Mouse (Mus musculus): ENCODE measurements around the gene Mdc1.

The Mdc1 gene

DNA sequence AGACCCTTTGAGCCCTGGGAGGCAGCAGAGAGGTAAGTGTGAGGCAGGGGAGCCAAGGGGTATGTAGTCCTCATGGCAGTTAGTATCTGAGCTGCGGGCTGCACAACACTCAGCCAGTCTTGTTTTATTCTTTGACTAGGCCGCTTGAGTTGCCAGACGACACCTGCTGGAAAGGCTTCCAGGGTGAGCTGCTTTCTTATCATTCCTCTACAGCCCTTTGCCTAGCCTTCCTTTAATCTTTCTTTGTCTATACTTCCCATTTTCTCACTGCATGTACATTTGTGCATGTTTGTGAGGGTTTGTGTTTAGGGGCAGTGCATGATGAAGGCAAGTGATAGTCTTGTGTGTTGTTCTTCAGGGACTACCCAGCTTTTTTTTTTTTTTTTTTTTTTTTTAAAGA lies 9.7 kb downstream of the Mdc1 start:
- no peak for DNase-seq (ENCODE audit: low spot score in 2 of 2)

DNA sequence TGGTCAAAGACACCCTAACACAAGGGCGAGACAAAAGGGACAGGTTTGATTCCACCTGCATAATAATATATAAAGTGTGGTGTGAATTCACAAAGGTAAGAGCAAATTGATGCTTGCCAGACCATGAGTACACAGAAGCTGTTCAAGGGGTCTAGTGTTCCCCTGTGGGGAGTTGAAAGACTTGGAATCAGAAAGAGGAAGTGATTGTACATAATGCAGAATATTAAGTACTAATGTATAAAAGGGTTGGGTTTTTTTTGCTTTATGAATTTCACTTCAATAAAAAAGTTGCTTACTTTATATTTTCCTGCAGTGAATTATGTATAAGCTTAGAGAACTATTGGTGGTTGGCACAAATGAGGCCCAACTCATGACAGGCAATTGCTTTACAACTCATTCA lies 18.1 kb downstream of the Mdc1 start:
- no peak for DNase-seq (ENCODE audit: low spot score in 2 of 2)

DNA sequence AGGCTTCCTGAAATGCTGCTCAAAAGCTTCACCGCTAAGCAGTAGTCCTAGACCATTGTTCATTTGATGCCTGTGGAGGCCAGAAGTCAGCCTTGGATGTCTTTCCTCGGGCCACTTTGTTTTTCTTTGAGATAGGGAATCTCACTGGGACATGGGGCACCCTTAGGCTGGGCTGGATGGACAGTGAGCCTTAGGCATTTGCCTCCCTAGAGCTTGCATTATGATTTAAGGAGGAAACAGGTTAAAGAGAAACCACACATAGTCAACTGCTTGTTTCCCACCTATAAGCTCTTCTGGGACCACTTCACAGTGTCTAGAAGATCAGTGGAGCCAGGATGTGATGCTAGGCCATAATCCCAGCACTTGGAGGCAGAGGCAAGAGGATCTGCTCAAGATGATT lies 18.5 kb downstream of the Mdc1 start:
- no peak for DNase-seq (ENCODE audit: low spot score in 2 of 2)

DNA sequence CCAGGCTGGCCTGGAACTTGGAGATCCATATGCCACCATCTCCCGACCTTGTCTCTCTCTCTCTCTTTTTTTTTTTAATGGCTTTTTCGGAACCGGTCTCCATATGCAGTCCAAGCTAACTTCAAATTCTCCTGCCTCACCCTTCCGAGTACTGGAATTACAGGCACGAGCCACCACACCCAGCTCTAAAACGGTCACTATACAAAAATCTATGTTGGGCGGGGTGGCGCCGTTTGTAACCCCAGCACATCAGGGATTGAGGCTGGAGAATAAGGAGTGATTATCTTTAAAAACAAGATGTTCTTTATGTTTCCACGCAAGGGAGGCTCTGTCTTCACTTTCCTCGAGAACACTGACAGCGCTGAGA lies 19.5 kb downstream of the Mdc1 start:
- DNase-seq (ENCODE audit: low spot score in 2 of 2): no peak

DNA sequence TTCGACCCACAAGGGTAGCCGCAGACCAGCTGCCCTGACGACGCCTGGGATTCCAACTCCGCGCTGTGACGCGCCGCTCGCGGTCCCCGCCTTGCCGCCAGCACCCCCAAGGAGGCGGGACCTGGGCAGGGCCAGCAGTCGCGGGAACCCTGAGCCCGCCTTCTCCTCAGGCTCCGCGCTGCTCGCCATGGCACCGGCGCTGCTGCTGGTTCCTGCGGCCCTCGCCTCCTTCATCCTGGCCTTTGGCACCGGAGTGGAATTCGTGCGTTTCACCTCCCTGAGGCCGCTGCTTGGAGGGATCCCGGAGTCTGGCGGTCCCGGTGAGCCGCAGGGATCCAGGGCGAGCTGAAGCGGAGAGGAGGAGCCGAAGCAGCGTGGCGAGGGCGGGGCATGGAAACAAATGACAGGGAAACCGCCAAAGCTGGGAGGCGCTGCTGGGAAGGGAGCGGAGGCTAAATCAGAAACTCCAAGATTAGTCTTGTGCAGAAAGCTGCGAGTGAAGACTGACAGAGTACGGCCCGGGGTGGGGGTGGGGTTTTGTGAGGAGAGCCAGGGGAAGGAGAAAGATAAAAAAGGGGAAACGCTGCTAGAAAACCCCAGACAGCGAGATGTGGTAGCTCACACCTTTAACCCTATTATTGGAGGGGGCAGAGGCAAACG lies 20.0 kb downstream of the Mdc1 start, which contains the start of gene Nrm:
Gene Nrm, plus strand, starts transcription at position 121 of the 660 bp plus-strand sequence.
- peak; percentile 73 to 79 for DNase-seq (ENCODE audit: low spot score in 2 of 2)

DNA sequence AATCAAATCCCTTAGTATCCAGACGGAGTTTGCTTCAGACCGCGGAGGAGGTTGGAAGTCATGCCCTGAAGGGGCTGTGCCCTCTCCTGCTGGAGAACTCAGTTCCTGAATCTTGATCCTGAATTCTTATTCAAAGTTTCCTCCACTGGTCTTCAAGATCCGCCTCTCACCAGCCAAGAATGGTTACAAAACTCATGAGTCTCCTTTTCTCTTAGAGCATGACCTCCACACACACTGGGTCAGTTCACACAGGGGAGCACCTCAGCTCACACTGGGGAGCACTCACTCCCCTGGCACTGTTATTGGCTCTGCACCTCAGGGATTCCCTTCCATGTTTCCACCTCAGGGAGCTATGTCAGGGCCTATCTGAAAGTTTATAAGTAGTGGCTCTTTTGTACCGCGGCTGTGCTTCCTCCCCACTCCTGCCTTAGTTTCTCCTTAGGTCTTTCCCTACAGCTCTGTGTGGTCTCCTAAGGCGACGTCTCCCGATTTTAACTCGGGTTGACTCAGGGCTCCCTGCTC lies 23.6 kb downstream of the Mdc1 start:
- DNase-seq (ENCODE audit: low spot score in 2 of 2): no peak

DNA sequence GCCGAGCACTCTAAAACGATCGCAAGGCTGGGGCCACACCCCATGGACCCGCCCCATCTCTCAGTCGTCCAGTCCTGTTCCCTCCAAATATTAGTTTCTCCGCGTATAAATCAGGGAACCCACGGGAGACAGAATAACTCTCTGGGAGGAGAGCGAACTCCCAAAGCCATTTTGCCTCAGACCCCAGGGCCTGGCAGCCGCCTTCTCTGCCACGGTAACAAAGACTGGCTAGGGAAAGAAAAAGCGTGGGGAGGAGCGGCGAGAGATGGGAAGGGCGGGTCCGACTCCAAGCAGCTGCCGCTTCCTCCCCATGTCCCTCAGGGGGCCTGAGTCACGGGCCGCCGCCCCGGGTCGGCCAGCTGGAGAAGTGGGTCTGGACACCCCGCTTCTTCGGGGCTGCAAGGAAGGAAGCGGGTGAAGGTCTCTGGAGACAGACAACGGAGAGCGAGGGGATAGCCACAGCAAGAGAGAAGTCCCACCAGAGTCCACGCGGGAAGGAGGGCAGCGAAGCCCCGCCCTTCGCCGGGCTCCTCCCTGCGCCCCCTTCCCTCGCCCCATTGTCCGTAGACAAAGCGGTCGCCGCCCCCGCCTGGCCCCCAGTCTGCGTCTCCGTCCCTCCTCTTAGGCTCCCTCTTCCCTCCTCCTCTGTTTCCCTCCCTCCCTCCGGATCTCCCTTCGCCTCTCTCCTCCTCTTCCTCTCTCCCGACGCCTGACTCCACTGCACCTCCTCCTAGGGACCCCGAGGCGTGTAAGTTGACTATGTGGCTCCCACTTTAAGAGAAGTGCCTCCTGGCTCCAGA lies 24.4 kb downstream of the Mdc1 start, which contains the start of gene Ppp1r18:
Gene Ppp1r18, plus strand, starts transcription at position 113 of the 800 bp plus-strand sequence.
- DNase-seq (ENCODE audit: low spot score in 2 of 2): peak; percentile 6 to 26

DNA sequence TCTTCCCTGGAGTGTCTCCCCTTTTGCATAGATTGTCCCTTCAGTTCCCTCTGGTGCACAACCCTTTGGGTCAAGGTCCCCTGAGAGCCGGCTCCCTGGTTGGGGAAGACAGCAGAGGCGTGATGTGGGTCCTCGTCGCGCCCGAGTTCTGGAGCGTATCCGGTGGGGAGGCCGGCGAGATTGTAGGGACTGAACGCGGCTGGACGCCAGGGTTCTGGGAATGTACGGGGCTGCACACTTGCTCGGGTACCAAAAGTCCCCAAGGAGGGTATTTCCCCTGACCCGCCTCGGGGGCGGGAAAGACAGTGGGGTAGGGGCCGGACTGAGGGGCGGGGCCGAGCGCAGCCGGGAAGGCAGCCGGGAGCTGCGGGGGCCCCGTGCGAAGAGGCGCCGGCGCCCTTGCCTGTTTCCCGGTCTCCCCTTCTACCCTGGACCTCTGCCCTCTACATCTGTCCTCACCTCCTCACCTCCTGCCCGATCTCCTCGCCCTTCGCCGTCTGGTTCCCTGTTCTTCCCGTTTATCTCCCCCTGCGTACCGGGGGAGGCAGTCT lies 25.0 kb downstream of the Mdc1 start:
- peak; percentile 30 to 38 for DNase-seq (ENCODE audit: low spot score in 2 of 2)

DNA sequence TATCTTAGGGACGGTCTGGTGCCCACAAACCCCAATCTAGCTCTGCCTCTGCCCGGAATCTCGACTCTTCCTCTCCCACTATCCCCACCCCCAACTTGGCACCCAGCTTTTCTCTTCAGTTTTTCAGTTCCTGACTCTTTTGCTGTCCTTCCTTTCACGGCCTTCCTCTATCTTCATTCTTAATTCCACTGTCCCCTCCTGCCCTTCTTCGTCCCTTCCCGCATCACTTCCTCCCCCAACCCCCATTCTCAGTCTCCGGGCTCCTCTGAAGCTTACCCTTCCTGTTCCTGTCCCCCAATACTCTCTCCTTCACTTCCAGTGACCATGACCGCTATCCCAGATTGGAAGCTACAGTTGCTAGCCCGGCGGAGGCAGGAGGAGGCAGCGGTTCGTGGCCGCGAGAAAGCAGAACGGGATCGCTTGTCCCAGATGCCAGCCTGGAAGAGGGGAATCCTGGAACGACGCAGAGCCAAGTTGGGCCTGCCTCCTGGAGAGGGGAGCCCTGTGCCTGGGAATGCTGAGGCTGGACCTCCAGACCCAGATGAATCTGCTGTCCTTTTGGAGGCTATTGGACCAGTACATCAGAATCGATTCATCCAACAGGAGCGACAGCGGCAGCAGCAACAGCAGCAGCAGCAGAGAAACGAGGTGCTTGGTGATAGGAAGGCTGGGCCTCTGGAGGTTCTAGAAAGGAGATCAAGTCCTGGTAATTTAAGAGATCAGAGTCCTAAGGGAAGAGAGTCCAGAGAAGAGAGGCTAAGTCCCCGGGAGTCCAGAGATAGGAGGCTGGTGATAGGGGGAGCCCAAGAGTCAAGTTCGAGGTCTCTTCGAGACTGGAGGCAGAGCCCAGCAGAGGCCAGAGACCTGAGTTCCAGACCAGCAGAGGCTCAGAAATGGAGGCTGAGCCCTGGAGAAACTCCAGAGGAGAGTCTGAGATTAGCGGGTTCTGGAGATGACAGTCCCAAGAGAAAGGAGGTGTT lies 25.9 kb downstream of the Mdc1 start:
- peak; percentile 52 to 61 for DNase-seq (ENCODE audit: low spot score in 2 of 2)

DNA sequence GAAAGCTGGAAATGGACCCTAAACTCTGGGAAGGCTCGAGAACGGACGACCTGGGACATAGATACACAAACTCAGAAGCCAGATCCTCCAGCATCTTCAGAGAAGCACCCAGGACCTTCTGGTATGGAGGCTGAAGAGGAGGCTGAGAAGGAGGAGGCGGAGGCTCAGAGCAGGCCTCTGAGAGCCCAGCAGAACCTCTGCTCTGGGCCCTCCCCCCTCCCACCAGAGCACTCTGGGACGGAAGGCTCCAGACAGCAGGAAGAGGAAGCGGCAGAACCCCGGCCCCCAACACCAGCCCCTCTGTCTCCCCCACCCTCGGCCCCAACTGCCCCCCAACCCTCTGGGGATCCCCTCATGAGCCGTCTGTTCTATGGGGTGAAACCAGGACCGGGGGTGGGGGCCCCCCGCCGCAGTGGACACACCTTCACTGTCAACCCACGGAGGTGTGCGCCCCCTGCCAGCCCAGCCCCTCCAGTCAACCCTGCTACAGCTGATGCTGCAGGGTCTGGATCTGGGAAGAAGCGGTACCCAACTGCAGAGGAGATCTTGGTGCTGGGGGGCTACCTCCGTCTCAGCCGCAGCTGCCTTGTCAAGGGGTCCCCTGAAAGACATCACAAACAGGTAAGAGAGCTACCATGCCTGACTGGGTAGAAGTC lies 27.0 kb downstream of the Mdc1 start:
- peak; percentile 16 to 33 for DNase-seq (ENCODE audit: low spot score in 2 of 2)

DNA sequence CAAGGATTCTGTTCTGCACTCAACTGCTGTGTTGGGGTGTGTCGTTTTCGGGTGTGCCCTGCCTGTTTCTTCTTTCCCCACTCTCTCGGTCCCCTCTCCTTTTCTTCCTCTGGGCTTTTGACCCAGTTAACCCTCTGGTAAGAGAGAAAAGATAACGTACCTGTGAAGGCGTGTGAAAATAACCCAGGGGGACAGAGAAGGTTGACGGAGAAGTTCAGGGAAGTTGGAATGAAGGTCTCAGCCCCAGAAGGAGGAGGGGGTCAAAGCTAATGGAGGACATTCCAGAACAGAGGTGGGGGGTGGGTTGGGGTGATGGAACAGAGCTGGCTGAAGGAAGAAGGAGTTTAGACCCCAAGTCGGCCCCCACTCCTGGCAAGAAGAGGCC lies 27.6 kb downstream of the Mdc1 start:
- no peak for DNase-seq (ENCODE audit: low spot score in 2 of 2)

DNA sequence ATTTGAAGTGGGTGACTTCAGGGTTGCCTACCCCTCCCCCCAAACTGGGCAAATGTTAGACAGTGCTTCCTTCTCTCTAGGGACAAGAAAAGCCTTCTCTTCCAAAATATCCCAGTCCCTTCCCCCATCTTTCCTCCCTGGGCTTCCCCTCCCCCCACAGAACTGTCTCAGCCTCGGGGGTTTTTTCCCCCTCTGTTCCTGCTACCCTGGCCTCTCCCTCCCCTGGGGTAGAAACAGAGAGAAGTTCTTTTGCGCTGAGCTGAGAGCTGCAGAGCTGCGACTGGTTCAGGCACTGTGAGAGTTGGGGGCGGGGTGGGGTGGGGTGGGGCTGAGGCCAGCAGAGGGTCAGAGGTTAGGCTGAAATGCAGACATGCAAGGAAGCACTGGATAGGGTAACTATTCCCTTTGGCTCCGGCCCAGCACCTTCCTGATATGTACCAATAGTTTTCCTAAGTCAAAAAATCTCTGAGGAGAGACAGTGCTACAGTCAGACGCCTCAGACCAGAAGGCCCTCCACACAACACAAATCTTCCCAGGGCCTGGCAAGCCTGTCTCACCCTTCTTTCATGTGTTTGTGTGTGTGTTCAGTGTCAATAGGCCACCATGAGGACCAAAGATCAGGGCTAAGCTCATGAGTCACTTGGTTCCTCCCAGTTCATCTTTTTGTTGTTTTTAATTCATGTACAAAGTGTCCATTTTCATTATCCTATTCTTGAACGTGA lies 28.2 kb downstream of the Mdc1 start:
- DNase-seq (ENCODE audit: low spot score in 2 of 2): no peak

DNA sequence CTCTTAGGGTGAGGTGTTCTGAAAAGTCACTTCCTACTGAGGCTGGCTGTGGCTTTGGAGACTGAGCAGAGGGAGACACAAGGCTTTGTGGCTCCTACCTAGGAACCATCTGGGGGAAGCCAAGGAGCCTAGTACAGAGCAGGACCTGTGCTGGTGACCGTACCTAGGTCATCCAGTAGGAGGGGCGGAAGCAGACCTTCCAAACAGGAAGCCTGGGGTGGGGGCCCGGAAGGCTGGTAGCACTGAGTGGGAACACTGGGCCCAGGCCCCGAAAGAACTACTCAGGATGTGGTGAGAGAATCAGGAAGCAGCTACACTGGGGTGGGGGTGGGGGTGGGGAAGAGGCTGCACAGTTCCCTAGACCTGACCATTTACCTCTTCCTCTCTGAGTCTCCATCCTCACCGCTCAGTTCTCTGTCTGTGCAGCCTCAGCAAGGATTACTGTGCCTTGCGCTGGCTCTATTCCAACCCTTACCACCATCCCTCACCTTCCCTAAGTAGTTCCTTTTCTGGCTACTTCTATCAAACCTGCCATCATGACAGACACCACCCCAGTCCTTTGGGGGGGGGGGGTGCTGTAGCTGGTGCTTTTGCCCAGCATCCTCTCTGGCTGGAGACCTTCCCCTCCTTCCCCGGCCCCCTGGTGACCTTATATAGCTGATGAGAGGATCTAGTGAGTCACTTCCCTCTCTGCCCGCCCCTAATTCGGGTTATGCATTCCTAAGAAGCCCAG lies 29.0 kb downstream of the Mdc1 start:
- DNase-seq (ENCODE audit: low spot score in 2 of 2): peak; percentile 70 to 81

DNA sequence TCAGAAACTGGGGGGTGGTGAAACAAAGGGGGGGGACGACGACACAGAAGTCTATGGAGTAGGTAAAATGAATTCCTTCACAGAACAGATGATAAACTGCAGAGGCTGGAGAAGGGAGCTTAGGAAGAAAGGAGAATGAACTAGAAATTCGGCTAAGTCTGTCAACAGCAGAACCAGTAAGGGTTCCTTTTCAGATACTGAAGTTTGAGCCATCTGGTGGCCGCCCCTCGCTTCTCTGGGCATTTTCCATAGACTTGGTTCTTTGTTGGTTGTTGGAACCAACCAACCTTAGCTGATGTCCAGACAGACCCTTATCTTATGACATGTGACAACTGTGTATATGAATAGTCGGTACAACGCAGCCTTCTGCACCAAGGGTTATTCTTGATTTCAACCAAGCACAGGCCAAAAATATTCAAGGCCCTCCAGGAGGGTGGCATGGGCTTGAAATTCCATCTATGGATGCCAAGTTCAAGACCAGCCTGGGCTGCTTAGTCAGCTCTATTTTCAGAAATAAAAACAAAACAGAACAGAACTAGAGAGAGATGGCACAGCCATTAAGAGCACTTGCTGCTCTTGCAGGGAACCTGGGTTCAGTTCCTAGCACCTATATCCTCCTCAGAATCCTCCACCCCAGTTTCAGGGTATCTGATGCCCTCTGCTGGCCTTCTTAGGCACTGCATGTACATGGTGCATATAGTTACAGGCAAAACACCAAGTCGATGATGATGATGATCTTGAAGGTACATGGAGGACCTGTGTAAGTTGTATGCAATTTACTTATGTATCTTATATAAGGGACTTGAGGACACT lies 29.8 kb downstream of the Mdc1 start:
- DNase-seq (ENCODE audit: low spot score in 2 of 2): peak; percentile 58 to 77

DNA sequence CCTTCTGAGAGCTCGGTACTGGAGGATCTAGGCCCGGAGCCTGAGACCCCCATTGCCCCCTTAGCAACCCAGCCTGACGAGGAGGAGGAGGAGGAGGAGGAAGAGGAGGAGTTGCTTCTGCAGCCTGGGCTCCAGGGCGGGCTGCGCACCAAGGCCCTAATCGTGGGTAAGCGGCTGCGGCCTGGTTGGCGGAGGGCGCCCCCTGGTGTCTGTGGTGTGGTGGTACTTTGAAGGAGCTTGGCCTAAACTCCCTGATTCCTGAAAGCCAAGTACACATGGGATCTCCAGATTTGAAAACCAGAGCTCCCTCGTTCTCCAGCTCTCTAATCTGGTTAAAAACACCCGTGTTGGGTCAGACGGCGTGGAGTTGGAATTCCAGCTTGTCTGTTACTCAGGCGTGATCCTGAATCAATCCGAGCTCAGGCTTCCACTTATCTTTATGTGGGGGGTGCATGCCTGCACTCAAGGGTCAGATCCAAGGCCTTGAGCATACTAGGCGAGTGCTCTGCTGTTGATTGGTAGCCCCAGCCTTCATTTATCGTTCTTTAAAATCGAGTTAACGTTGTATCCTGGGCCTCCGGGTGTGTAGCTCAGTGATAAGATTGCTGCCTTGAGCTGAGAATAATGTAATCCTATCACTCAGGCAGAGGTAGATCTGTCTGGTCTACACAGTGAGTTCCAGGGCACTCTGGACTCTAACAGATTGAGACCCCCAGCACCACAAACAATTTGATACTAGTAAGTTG lies 32.6 kb downstream of the Mdc1 start:
- peak; percentile 70 to 83 for DNase-seq (ENCODE audit: low spot score in 2 of 2)

DNA sequence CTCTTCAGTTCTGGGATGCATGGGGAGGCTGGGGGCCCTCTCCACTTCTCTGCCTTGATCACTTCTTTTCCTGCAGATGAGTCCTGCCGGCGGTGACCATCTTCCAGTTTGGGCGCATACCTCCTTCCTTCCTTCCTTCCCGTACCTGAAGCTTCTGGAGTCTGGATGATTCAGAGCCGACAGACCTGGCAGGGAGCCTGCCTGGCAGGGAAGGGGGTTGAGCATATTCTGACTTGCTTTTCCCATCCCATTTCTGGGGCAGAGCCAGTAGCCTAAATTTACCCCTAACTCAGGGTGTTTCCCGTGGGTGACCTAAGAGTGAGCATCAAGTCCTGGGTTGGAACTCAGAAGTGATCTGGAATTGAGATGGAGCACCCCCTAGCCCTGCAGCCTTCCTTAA lies 33.4 kb downstream of the Mdc1 start:
- no peak for DNase-seq (ENCODE audit: low spot score in 2 of 2)

DNA sequence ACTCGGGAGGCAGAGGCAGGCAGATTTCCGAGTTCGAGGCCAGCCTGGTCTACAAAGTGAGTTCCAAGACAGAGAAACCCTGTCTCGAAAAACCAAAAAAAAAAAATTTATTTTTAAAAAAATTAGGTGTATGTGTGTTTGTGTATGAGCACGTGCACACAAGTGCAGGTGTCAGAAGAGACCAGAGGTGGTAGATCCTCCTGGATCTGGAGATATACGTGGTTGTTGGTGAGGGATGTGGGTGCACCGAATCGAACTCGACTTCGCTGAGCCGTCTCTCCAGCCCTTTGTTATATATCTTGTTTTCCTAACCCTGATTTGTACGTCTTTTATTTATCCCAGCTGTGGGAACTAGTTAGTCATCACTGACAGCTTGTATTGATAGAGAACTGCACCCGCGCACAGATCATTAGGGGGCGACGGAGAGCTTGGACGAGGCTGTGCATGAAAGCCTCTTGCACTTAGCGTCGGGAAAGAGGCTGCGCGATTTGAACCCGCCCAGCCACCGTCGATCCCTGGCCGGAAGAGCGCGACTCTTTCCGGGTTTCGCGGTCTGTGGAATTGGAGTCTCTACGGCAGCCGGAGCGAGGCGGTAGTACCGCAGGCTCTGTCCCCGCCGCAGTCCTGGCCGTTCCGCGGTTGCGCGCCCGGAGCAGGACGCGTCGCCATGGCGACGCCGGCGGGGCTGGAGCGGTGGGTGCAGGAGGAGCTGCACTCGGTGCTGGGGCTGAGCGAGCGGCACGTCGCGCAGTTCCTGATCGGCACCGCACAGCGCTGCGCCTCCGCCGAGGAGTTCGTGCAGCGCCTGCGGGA lies 38.1 kb downstream of the Mdc1 start, which contains the start of gene Dhx16:
Gene Dhx16, plus strand, starts transcription at position 575 of the 813 bp plus-strand sequence.
- peak; percentile 87 to 91 for DNase-seq (ENCODE audit: low spot score in 2 of 2)

Measured in natural killer cell, adult 2 months (primary cell).